Mouse (Mus musculus): ENCODE data around the gene Treml2.
"Not testable (repeated sequence)": the region's sequence is repeated elsewhere in the genome, so short reads cannot be mapped to it uniquely, and the experiment has no call there.

DNA sequence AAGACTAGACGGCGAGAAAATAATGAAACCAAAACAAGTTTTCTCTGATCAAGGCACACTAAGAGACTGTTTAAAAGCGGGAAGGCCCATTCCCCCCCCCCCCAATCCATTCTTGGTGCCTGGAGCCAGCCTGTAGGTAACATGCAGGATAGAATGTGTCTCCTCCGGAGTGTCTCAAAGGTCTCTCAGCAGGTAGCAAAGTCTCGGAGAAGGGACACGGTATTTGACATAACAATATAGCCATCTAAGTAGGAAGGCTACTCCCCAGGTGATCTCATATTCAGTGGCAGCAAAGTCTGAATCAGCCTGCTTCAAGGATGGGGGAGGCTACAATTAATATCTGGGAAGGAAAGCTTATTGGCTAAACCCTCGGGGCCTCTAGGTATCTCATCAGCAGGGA is 53.7 kb downstream of the Treml2 start:
- not testable (repeated sequence) for TF ChIP-seq TAL1, GATA1 (IDR thresholded peaks at IDR 0.05; ENCODE audit: low read length)

Measured in erythroblast, embryonic 14.5 days (primary cell).